Mouse (Mus musculus) heart, embryonic 16.5 days (tissue): Measurements from ENCODE around the gene Ddias. TPM values are rescaled to one million over a fixed set of nuclear protein-coding genes. Genes with fewer than 3 reads are reported as not detected.
A peak's percentile ranks its signal among the peaks of the same experiment; 100 is the strongest.

Source experiments
- ATAC-seq: fragments of 200-750 bp; cut with Nextera tagmentation; replicated peaks from 2 replicates; pipeline ENCODE4 v1.8.0; 2017; ENCODE audit warnings: moderate number of reproducible peaks; ENCODE audit not compliant: insufficient read depth, low FRiP score; ENCODE audit errors: extremely low read depth
- H3K27ac ChIP-seq: fragments of 300-500 bp; sonication (generic); 2 replicates; pipeline ENCODE4 v1.5.1; 2014; ENCODE audit warnings: mild to moderate bottlenecking, low read length, control low read depth, moderate library complexity
- H3K27me3 ChIP-seq: fragments of 300-500 bp; sonication (generic); 2 replicates; pipeline ENCODE4 v1.6.1; 2014; ENCODE audit warnings: low read length, mixed read lengths; ENCODE audit not compliant: control insufficient read depth, insufficient read depth
- H3K36me3 ChIP-seq: fragments of 300-500 bp; sonication (generic); 2 replicates; pipeline ENCODE4 v1.6.1; 2014; ENCODE audit not compliant: control insufficient read depth, insufficient read depth
- H3K4me1 ChIP-seq: fragments of 300-500 bp; sonication (generic); 2 replicates; pipeline ENCODE4 v1.6.1; 2014; ENCODE audit warnings: low read length, mixed read lengths; ENCODE audit not compliant: control insufficient read depth, insufficient read depth
- H3K4me2 ChIP-seq: fragments of 300-500 bp; sonication (generic); 2 replicates; pipeline ENCODE4 v1.6.1; 2014; ENCODE audit warnings: low read depth, mild to moderate bottlenecking, control low read depth, low read length
- H3K4me3 ChIP-seq: fragments of 300-500 bp; sonication (generic); 2 replicates; pipeline ENCODE4 v1.5.1; 2014; ENCODE audit warnings: mild to moderate bottlenecking, control low read depth, low read length
- H3K9ac ChIP-seq: fragments of 300-500 bp; sonication (generic); 2 replicates; pipeline ENCODE4 v1.6.1; 2014; ENCODE audit warnings: low read length, control low read depth
- H3K9me3 ChIP-seq: fragments of 300-500 bp; sonication (generic); replicated peaks from 2 replicates; pipeline ENCODE4 v1.6.1; 2016; ENCODE audit warnings: low read length; ENCODE audit not compliant: control insufficient read depth
- WGBS: fragments of 180-500 bp; shearing (Covaris S2); extraction: QIAGEN DNeasy Blood & Tissue Kit; methylation state at CpG from one replicate; pipeline ENCODE4 v1.1.7; 2014; 5-methylcytosine and 5-hydroxymethylcytosine counted together
- polyA plus RNA-seq: library from polyadenylated mRNA; unstranded; fragments of >200 nt; fragmentation: Nextera tagmentation; extraction: Ambion mirVana; gene quantifications from 2 replicates; pipeline ENCODE4 v1.2.1, GENCODE M21; 2015

The Ddias gene
- polyA plus RNA-seq, 1 experiment from 2014 or later, result 9.0 TPM

DNA sequence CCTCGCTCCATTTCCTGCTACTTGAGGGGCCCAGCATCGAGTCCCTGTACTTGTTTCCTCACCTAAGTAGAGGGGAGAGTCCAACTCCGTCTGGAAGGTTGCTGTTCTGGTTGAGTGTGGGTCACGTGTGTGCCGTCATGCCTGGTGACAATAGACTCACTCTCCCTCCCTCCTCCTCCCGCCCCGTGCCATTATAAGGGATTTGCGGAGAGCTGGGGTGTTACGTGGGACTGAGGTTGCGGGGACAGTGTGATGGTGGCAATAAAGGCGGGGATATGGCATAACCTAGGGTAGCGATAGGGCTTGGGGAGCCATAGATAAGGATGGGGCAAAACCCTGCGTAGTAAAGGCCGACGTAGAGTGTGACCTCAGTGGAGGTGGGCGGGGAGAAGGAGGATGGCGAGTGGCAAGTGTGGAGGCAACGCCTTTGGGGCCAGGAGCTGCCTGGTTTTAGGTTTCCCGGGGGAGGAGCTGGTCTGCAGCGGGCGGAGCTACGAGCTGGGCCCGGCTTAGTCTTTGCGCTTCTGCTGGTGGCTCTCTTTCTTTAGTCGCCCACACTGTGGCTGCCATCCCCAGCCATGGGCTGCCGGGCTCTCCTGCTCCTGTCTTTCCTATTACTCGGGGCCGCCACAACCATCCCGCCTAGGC lies 838 bp upstream of the Ddias start:
- peak overlapping the region; percentile 78 for H3K4me2 ChIP-seq
- no peaks in the 10 kb centered on the region for H3K9me3 ChIP-seq
- H3K27ac ChIP-seq, result peak overlapping the region; percentile 99
- peak overlapping the region; percentile 80 for H3K9ac ChIP-seq
- H3K27me3 ChIP-seq, result no peaks in the 10 kb centered on the region
- H3K4me1 ChIP-seq, result peaks cover 12% of the 10 kb centered on the region
- no peaks in the 10 kb centered on the region for H3K36me3 ChIP-seq
- ATAC-seq, result peak; percentile 87
- under 1% methylated on average over 29 of the region's 29 CpGs for WGBS
- peak overlapping the region; percentile 72 for H3K4me3 ChIP-seq

- Histone ChIP-seq H3K9me3 (no peaks in the 10 kb centered on the region), H3K27ac (no peak overlapping the region), H3K4me2 (no peak overlapping the region), H3K4me3 (no peak overlapping the region), H3K9ac (no peak overlapping the region), H3K27me3 (no peaks in the 10 kb centered on the region), H3K4me1 (peaks cover 12% of the 10 kb centered on the region), H3K36me3 (no peaks in the 10 kb centered on the region)
- ATAC-seq, result no peak
- 80% methylated on average over 4 of the region's 4 CpGs for WGBS
Observed at GRCm38 (mm10) chr7:92871596-92871995, 2.5 kb downstream of the Ddias start.

- no peak overlapping the region for H3K27ac ChIP-seq
- H3K4me1 ChIP-seq, result peaks cover 7% of the 10 kb centered on the region
- no peak for ATAC-seq
- H3K4me2 ChIP-seq, result no peak overlapping the region
- no peak overlapping the region for H3K9ac ChIP-seq
- 63% methylated on average over 3 of the region's 3 CpGs for WGBS
- H3K27me3 ChIP-seq, result no peaks in the 10 kb centered on the region
- no peak overlapping the region for H3K4me3 ChIP-seq
- H3K36me3 ChIP-seq, result no peaks in the 10 kb centered on the region
- H3K9me3 ChIP-seq, result no peaks in the 10 kb centered on the region
Observed at GRCm38 (mm10) chr7:92870161-92870560, 3.9 kb downstream of the Ddias start.

DNA sequence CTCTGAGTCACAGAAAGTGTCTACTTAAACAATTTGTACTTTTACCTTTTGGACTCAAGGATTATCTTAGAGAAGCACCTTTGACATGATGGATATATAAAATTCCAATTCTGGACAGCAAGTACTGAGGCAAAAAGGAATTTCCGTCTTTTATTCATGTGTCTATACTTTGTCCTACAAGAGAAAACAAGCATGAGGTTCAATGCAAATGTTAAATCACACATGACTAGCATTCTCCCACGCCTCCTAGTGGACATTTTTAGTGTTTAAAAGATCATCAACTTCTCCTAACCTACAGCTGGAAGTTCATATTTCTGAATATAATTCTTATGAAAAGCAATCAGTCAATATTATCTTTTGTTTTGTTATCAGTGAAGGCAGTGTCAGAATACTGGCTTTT lies 7.5 kb downstream of the Ddias start:
- Histone ChIP-seq H3K36me3 (no peaks in the 10 kb centered on the region), H3K4me1 (no peaks in the 10 kb centered on the region), H3K9me3 (no peaks in the 10 kb centered on the region), H3K4me2 (no peak overlapping the region), H3K4me3 (no peak overlapping the region), H3K27me3 (no peaks in the 10 kb centered on the region), H3K9ac (no peak overlapping the region), H3K27ac (no peak overlapping the region)
- 28% methylated on average over 2 of the region's 2 CpGs for WGBS
- no peak for ATAC-seq

DNA sequence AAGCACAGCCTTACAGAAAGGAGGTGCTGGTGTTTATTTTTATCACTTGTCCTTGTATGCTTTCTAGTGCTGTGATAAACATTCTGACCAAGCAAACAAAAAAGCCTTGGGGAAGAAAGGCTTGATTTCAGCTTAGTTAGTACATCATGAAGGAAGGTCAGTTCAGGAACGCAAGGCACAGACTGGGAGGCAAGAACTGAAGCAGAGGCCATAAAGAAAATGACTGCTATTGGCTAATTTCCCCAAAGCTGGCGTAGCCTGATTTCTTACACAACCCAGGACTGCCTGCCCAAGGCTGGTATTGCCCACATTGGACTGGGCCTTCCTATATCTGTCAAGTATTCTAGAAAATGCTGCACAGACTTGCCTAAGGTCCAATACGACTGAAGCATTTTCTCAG lies 25.8 kb downstream of the Ddias start:
- no peaks in the 10 kb centered on the region for H3K4me1 ChIP-seq
- no peaks in the 10 kb centered on the region for H3K9me3 ChIP-seq
- H3K4me3 ChIP-seq, result no peak overlapping the region
- no peak for ATAC-seq
- no peak overlapping the region for H3K9ac ChIP-seq
- H3K4me2 ChIP-seq, result no peak overlapping the region
- no peaks in the 10 kb centered on the region for H3K36me3 ChIP-seq
- no peak overlapping the region for H3K27ac ChIP-seq
- no peaks in the 10 kb centered on the region for H3K27me3 ChIP-seq
- WGBS, result 83% methylated on average over 3 of the region's 3 CpGs

DNA sequence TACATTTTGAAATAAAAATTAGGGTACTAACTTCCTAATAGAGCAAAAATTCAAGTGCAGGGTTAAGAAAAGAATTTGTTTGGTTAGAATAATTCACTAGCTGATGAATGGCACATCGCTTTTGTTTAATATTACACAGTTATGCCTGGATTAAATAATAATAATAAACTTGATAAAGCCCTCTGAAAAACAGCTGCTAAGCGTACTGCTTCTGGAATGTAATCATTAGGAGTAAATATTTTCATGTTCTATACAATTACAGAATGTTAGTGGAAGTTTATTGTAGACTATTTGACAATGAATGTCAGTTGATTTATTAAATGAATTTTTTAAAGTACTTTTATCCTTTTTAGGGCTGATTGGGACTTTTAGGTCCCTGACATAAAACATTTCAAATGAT lies 31.8 kb downstream of the Ddias start:
- no peak overlapping the region for H3K9ac ChIP-seq
- no peaks in the 10 kb centered on the region for H3K4me1 ChIP-seq
- no peak overlapping the region for H3K4me2 ChIP-seq
- H3K4me3 ChIP-seq, result no peak overlapping the region
- H3K27me3 ChIP-seq, result no peaks in the 10 kb centered on the region
- H3K36me3 ChIP-seq, result no peaks in the 10 kb centered on the region
- H3K9me3 ChIP-seq, result no peaks in the 10 kb centered on the region
- 82% methylated on average over 2 of the region's 2 CpGs for WGBS
- H3K27ac ChIP-seq, result no peak overlapping the region
- ATAC-seq, result no peak

DNA sequence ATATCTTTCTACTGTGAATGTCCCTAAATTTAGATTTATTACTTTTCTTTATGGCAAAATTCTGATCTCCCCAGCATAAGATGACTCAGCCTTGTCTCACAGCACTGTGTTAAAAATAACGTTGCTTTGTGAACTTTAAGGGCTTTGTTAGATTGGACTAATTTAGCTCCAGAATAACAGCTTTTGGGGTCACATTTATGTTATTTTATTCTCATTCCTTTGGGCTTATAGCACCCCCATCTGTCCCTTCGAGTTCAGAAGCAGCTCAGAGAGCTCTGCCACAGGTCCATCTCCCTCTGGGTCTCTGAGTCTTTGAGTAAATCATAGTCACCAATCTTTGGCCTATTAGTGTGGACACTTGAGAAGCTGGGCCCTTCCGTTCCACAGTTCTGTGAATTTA lies 36.1 kb downstream of the Ddias start:
- Histone ChIP-seq H3K27me3 (no peaks in the 10 kb centered on the region), H3K4me1 (no peaks in the 10 kb centered on the region), H3K4me3 (no peak overlapping the region), H3K36me3 (no peaks in the 10 kb centered on the region), H3K27ac (no peak overlapping the region), H3K4me2 (no peak overlapping the region), H3K9me3 (no peaks in the 10 kb centered on the region), H3K9ac (no peak overlapping the region)
- 56% methylated on average over 3 of the region's 3 CpGs for WGBS
- ATAC-seq, result no peak

DNA sequence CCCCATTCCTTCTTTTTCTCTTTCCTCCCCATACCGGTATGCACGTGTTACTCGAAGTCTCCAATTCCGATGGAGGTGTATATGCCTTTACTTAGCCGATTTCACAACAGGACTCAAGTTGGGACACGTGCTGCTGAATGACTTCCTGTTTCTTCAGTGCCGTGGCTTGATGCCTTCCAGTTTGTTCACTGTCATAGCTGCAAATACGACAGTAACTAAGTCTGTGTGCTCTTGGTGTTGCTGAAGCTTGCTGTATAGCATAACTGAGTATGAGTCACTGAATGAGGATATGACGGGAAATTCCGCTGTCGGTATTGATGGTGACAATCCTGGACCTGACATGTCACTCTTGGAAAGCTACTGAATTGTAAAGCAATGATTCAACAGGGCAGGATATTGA lies 36.8 kb downstream of the Ddias start:
- H3K9me3 ChIP-seq, result no peaks in the 10 kb centered on the region
- H3K9ac ChIP-seq, result no peak overlapping the region
- H3K36me3 ChIP-seq, result no peaks in the 10 kb centered on the region
- H3K27ac ChIP-seq, result no peak overlapping the region
- H3K4me3 ChIP-seq, result no peak overlapping the region
- H3K4me1 ChIP-seq, result no peaks in the 10 kb centered on the region
- H3K27me3 ChIP-seq, result no peaks in the 10 kb centered on the region
- no peak overlapping the region for H3K4me2 ChIP-seq
- no peak for ATAC-seq
- WGBS, result 74% methylated on average over 11 of the region's 11 CpGs

- H3K9ac ChIP-seq, result no peak overlapping the region
- no peaks in the 10 kb centered on the region for H3K9me3 ChIP-seq
- H3K36me3 ChIP-seq, result no peaks in the 10 kb centered on the region
- no peak overlapping the region for H3K4me2 ChIP-seq
- H3K27me3 ChIP-seq, result no peaks in the 10 kb centered on the region
- 74% methylated on average over 3 of the region's 3 CpGs for WGBS
- no peaks in the 10 kb centered on the region for H3K4me1 ChIP-seq
- H3K27ac ChIP-seq, result no peak overlapping the region
- no peak for ATAC-seq
- H3K4me3 ChIP-seq, result no peak overlapping the region
Observed at GRCm38 (mm10) chr7:92836447-92836846, 37.6 kb downstream of the Ddias start.
